Mouse (Mus musculus) MEL (cell line): ENCODE results near the gene Tst. TPM values are rescaled to one million over a fixed set of nuclear protein-coding genes. Genes with fewer than 3 reads are reported as not detected.

ENCODE experiments used
- DNase-seq: peaks from one replicate; pipeline ENCODE4 v3.0.0; 2011; ENCODE audit warnings: low read depth, low spot score
- H3K27ac ChIP-seq: 2 replicates; pipeline ENCODE4 v1.5.1; 2012; ENCODE audit warnings: low read depth, mild to moderate bottlenecking, control low read depth, low read length, moderate library complexity; ENCODE audit not compliant: control insufficient read depth
- H3K27me3 ChIP-seq, 2 experiments: fragments of 150-350 bp in 1 of 2; sonication (generic) in 1 of 2; 2 replicates each; pipeline ENCODE4 v1.6.1; 2012; ENCODE audit warnings: low read length in 2 of 2, mild to moderate bottlenecking in 2 of 2, improper control_type of control experiment in 1 of 2, moderate library complexity in 1 of 2; ENCODE audit not compliant: insufficient read depth in 2 of 2, control insufficient read depth in 1 of 2
- H3K36me3 ChIP-seq, 2 experiments: 2 replicates each; pipeline ENCODE4 v1.6.1; 2012 to 2014; ENCODE audit warnings: low read length in 2 of 2, improper control_type of control experiment in 1 of 2, inconsistent platforms in 1 of 2, mild to moderate bottlenecking in 1 of 2; ENCODE audit not compliant: insufficient read depth in 2 of 2, control insufficient read depth in 1 of 2
- H3K4me1 ChIP-seq, 2 experiments: fragments of 150-350 bp in 1 of 2; sonication (generic) in 1 of 2; 2 replicates each; pipeline ENCODE4 v1.6.1; 2012; ENCODE audit warnings: low read length in 2 of 2, improper control_type of control experiment in 1 of 2, mild to moderate bottlenecking in 1 of 2; ENCODE audit not compliant: insufficient read depth in 2 of 2, control insufficient read depth in 1 of 2
- H3K4me3 ChIP-seq, 2 experiments: fragments of 150-350 bp in 1 of 2; sonication (generic) in 1 of 2; 2 replicates each; pipeline ENCODE4 v1.5.1; 2012; ENCODE audit warnings: low read depth in 2 of 2, low read length in 2 of 2, mild to moderate bottlenecking in 2 of 2, moderate library complexity in 2 of 2, control low read depth in 1 of 2, improper control_type of control experiment in 1 of 2; ENCODE audit not compliant: control insufficient read depth in 1 of 2, insufficient read depth in 1 of 2
- H3K79me2 ChIP-seq: 2 replicates; pipeline ENCODE4 v1.6.1; 2012; ENCODE audit warnings: mild to moderate bottlenecking, low read length, moderate library complexity; ENCODE audit not compliant: control insufficient read depth, poor library complexity, insufficient read depth
- H3K9ac ChIP-seq: 2 replicates; pipeline ENCODE4 v1.6.1; 2012; ENCODE audit warnings: low read depth, mild to moderate bottlenecking, control low read depth, low read length, moderate library complexity; ENCODE audit not compliant: control insufficient read depth, poor library complexity, severe bottlenecking
- H3K9me3 ChIP-seq: fragments of 150-350 bp; sonication (generic); replicated peaks from 2 replicates; pipeline ENCODE4 v1.6.1; 2012; ENCODE audit warnings: mild to moderate bottlenecking, low read length, improper control_type of control experiment, moderate library complexity; ENCODE audit not compliant: insufficient read depth
- BHLHE40 ChIP-seq: IDR thresholded peaks from 2 replicates; pipeline ENCODE4 v1.6.1; 2012; ENCODE audit warnings: low read depth, mild to moderate bottlenecking, inconsistent platforms, low read length, improper control_type of control experiment, borderline replicate concordance
- CHD1 ChIP-seq: IDR thresholded peaks from 2 replicates; pipeline ENCODE4 v1.6.1; 2012; ENCODE audit warnings: low read depth, mild to moderate bottlenecking, inconsistent platforms, low read length, improper control_type of control experiment
- CTCF ChIP-seq, 3 experiments: IDR thresholded peaks in 2 of 3; conservative IDR thresholded peaks in 1 of 3; 2 replicates each; pipeline ENCODE4 v1.5.1; 2011 to 2012; ENCODE audit warnings: low read length in 3 of 3, low read depth in 2 of 3, mild to moderate bottlenecking in 2 of 3, improper control_type of control experiment in 1 of 3, inconsistent platforms in 1 of 3, mixed read lengths in 1 of 3, moderate library complexity in 1 of 3; ENCODE audit not compliant: control insufficient read depth in 1 of 3, insufficient read depth in 1 of 3, poor library complexity in 1 of 3, severe bottlenecking in 1 of 3
- E2F4 ChIP-seq: IDR thresholded peaks from 2 replicates; pipeline ENCODE4 v1.6.1; 2011; ENCODE audit warnings: low read depth, low read length, improper control_type of control experiment, borderline replicate concordance
- GABPA ChIP-seq: IDR thresholded peaks from 2 replicates; pipeline ENCODE4 v1.6.1; 2012; ENCODE audit warnings: low read depth, mild to moderate bottlenecking, inconsistent platforms, low read length, improper control_type of control experiment, moderate library complexity
- MAZ ChIP-seq: IDR thresholded peaks from 2 replicates; pipeline ENCODE4 v1.6.1; 2012; ENCODE audit warnings: low read depth, mild to moderate bottlenecking, inconsistent platforms, low read length, improper control_type of control experiment
- MEF2A ChIP-seq: IDR thresholded peaks from 2 replicates; pipeline ENCODE4 v1.6.1; 2014; ENCODE audit warnings: low read depth, mild to moderate bottlenecking, inconsistent platforms, low read length, improper control_type of control experiment; ENCODE audit not compliant: poor library complexity, insufficient replicate concordance, severe bottlenecking; ENCODE audit errors: extremely low read depth
- MXI1 ChIP-seq: IDR thresholded peaks from 2 replicates; pipeline ENCODE4 v1.6.1; 2011; ENCODE audit warnings: mild to moderate bottlenecking, low read depth, low read length, improper control_type of control experiment
- MYB ChIP-seq: IDR thresholded peaks from 2 replicates; pipeline ENCODE4 v1.6.1; 2011; ENCODE audit warnings: mild to moderate bottlenecking, low read depth, low read length, improper control_type of control experiment
- MYC ChIP-seq: IDR thresholded peaks from 2 replicates; pipeline ENCODE4 v1.6.1; 2011; ENCODE audit warnings: low read depth, mild to moderate bottlenecking, low read length, improper control_type of control experiment, moderate library complexity
- NELFE ChIP-seq: IDR thresholded peaks from 2 replicates; pipeline ENCODE4 v1.6.1; 2011; ENCODE audit warnings: low read depth, low read length, improper control_type of control experiment
- POLR2AphosphoS2 ChIP-seq: IDR thresholded peaks from 2 replicates; pipeline ENCODE4 v1.6.1; 2011; ENCODE audit warnings: low read length, improper control_type of control experiment
- POLR2AphosphoS5 ChIP-seq: IDR thresholded peaks from 2 replicates; pipeline ENCODE4 v1.6.1; 2012; ENCODE audit warnings: low read depth, borderline replicate concordance, mild to moderate bottlenecking, inconsistent platforms, low read length, moderate library complexity, mixed read lengths
- RCOR1 ChIP-seq: IDR thresholded peaks from 2 replicates; pipeline ENCODE4 v1.6.1; 2012; ENCODE audit warnings: low read depth, mild to moderate bottlenecking, inconsistent platforms, low read length, improper control_type of control experiment
- SIN3A ChIP-seq: IDR thresholded peaks from 2 replicates; pipeline ENCODE4 v1.6.1; 2012; ENCODE audit warnings: low read length, improper control_type of control experiment, inconsistent platforms
- TBP ChIP-seq: IDR thresholded peaks from 2 replicates; pipeline ENCODE4 v1.8.0; 2011; ENCODE audit warnings: low read depth, low read length, improper control_type of control experiment
- USF1 ChIP-seq: IDR thresholded peaks from 2 replicates; pipeline ENCODE4 v1.6.1; 2014; ENCODE audit warnings: low read depth, mild to moderate bottlenecking, inconsistent platforms, low read length, improper control_type of control experiment, moderate library complexity
- ZKSCAN1 ChIP-seq: IDR thresholded peaks from 2 replicates; pipeline ENCODE4 v1.6.1; 2012; ENCODE audit warnings: low read depth, mild to moderate bottlenecking, inconsistent platforms, low read length, improper control_type of control experiment, moderate library complexity
- ZMIZ1 ChIP-seq: IDR thresholded peaks from 2 replicates; pipeline ENCODE4 v1.6.1; 2012; ENCODE audit warnings: low read depth, mild to moderate bottlenecking, inconsistent platforms, low read length, improper control_type of control experiment, moderate library complexity
- ZNF384 ChIP-seq: IDR thresholded peaks from 2 replicates; pipeline ENCODE4 v1.6.1; 2012; ENCODE audit warnings: low read depth, mild to moderate bottlenecking, inconsistent platforms, low read length, improper control_type of control experiment
- polyA plus RNA-seq, 2 experiments: library from polyadenylated mRNA; stranded (reverse) in 1 of 2; unstranded in 1 of 2; fragments of >175 nt in 1 of 2; fragments of >200 nt in 1 of 2; gene quantifications; 2 replicates each; pipeline versions ENCODE4 v1.2.1 to v1.2.4; 2012; ENCODE audit warnings: low replicate concordance in 2 of 2, low read depth in 1 of 2; ENCODE audit not compliant: insufficient read length in 2 of 2, insufficient read depth in 1 of 2, missing spikeins in 1 of 2
- total RNA-seq: library from RNA; depleted of rRNA; stranded (reverse); fragments of 300-350 nt; gene quantifications from 2 replicates; pipeline ENCODE4 v1.2.3, GENCODE M21; 2012

Gene Tst
- total and polyA plus RNA-seq, 3 experiments, result 29.5 to 34.8 TPM; not detected in 1

DNA sequence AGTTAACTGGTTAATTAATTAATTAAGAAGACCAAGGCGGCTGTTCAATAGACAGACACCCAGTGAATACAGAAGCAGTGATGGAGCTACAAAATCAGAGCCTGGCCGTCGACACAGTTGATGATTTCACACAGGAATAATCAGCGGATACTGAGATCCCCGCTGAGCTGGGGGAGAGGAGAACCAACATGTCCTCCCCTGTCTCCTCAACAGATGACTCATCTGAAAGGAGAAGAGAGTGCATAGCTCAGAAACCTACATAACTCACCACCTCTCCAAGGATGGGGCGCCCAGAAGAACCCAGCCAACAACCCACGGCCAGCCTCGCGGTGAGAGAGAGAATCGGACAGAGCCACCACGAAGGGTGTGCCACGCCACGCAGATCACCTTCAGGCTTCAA, 14.7 kb upstream of the Tst start:
- H3K9ac ChIP-seq, result peak overlapping the region; percentile 7; the same call in 1 of the 2 replicates
- H3K4me1 ChIP-seq, result peaks cover 0 to 5% of the 10 kb centered on the region in 2 experiments; a peak in 1 of 4 replicates
- no peak overlapping the region for H3K27ac ChIP-seq
- H3K9me3 ChIP-seq, result no peaks in the 10 kb centered on the region
- peaks cover 0 to 2% of the 10 kb centered on the region in 2 experiments; a peak in 1 of 4 replicates for H3K36me3 ChIP-seq
- DNase-seq, result peak; percentile 48
- no peak for TF ChIP-seq CHD1
- peaks cover 0 to 3% of the 10 kb centered on the region in 2 experiments; a peak in 2 of 4 replicates for H3K27me3 ChIP-seq
- H3K4me3 ChIP-seq, result peak overlapping the region; percentile 10 to 17; a peak in 2 of 4 replicates
- no peaks in the 10 kb centered on the region for H3K79me2 ChIP-seq

DNA sequence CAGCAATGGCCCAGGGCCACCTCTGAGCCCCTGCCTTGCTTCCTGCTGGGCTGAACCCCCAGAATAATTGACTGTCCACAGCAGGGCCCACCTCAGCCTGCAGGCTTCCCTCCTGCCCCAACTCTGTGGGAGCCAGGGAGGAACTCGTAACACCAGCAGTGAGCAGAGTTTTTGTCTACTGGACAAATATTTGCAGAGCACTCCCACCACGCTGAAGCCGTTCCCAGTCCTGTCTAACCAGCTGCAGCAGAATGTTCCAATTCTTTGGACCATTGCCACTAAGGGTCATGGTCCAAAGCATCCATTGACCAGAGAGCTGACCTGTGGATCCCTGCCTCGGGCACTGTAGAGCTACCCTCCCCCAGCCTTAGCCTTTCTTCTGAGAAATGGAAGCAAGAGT, 11.2 kb upstream of the Tst start:
- Histone ChIP-seq H3K27me3 (peaks cover 0 to 3% of the 10 kb centered on the region in 2 experiments; a peak in 2 of 4 replicates), H3K9ac (no peak overlapping the region)
- DNase-seq, result no peak

DNA sequence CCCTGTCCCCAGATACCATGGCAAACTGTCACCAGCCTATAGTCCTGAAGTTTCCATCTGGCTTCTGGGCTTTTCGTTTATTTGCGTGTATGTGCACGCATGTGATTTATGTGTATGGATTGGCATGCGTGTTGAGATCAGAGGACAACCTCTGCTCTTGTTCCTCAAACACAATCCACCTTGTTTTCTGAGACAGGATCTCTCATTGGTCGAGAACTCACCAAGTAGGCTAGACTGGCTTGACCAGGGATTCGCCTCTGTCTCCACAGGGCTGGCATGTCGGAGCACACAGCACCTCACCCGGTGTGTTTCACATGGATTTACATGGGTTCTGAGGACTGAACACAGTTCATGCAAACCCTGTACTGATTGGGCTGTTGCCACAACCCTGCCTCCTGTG, 8.4 kb upstream of the Tst start:
- no peaks in the 10 kb centered on the region for H3K27me3 ChIP-seq
- peak; percentile 9 for DNase-seq
- peaks cover 13 to 26% of the 10 kb centered on the region in 2 experiments for H3K4me1 ChIP-seq
- TF ChIP-seq RCOR1 (no peak), MAZ (no peak), MYC (no peak), MEF2A (no peak), POLR2AphosphoS5 (no peak), TBP (no peak), GABPA (no peak), ZKSCAN1 (no peak), NELFE (no peak), ZMIZ1 (no peak), MXI1 (no peak)
- no peak overlapping the region for H3K9ac ChIP-seq
- H3K79me2 ChIP-seq, result no peaks in the 10 kb centered on the region
- H3K36me3 ChIP-seq, result peaks cover 0 to 16% of the 10 kb centered on the region in 2 experiments; a peak in 2 of 4 replicates
- no peaks in the 10 kb centered on the region for H3K9me3 ChIP-seq
- H3K27ac ChIP-seq, result no peak overlapping the region
- no peak overlapping the region for H3K4me3 ChIP-seq

More for the DNA sequence above, 11.2 kb upstream of the Tst start:
- no peaks in the 10 kb centered on the region for H3K9me3 ChIP-seq
- H3K4me3 ChIP-seq, result no peak overlapping the region
- H3K36me3 ChIP-seq, result peaks cover 0 to 19% of the 10 kb centered on the region in 2 experiments; a peak in 2 of 4 replicates
- H3K4me1 ChIP-seq, result peaks cover 13 to 28% of the 10 kb centered on the region in 2 experiments
- TF ChIP-seq MYC, result no peak
- TF ChIP-seq BHLHE40, result no peak
- no peak for TF ChIP-seq MEF2A
- TF ChIP-seq ZNF384, result no peak
- TF ChIP-seq USF1, result no peak
- no peak for TF ChIP-seq SIN3A
- no peak for TF ChIP-seq MXI1
- no peak for TF ChIP-seq E2F4
- TF ChIP-seq ZMIZ1, result no peak
- TF ChIP-seq POLR2AphosphoS2, result no peak
- no peak for TF ChIP-seq MYB
- TF ChIP-seq CTCF (IDR thresholded peaks at IDR 0.05 in 2 of 3, conservative IDR thresholded peaks at IDR 0.05 in 1 of 3; ENCODE audit: control insufficient read depth in 1 of 3, insufficient read depth in 1 of 3, low read depth in 2 of 3, low read length in 3 of 3, poor library complexity in 1 of 3, severe bottlenecking in 1 of 3), result no peak
- H3K79me2 ChIP-seq, result no peaks in the 10 kb centered on the region
- no peak overlapping the region for H3K27ac ChIP-seq
